Mouse (Mus musculus) bone marrow macrophage, adult 2 months (primary cell): ENCODE results near the gene Cptp. TPM values are rescaled to one million over a fixed set of nuclear protein-coding genes. Genes with fewer than 3 reads are reported as not detected.

Experiments used
- H3K27ac ChIP-seq: 2 replicates; pipeline ENCODE4 v1.5.1; 2012; ENCODE audit warnings: low read depth, low read length; ENCODE audit not compliant: insufficient read depth
- H3K4me1 ChIP-seq: 2 replicates; pipeline ENCODE4 v1.6.1; 2012; ENCODE audit warnings: low read length; ENCODE audit not compliant: control insufficient read depth, insufficient read depth
- H3K4me3 ChIP-seq: 2 replicates; pipeline ENCODE4 v1.5.1; 2012; ENCODE audit warnings: mild to moderate bottlenecking, low read length, moderate library complexity; ENCODE audit not compliant: insufficient read depth
- CTCF ChIP-seq: IDR thresholded peaks from 2 replicates; pipeline ENCODE4 v1.5.1; 2012; ENCODE audit warnings: low read depth, mild to moderate bottlenecking, low read length, moderate library complexity
- POLR2A ChIP-seq: IDR thresholded peaks from 2 replicates; pipeline ENCODE4 v1.6.1; 2012; ENCODE audit warnings: mild to moderate bottlenecking, low read depth, low read length, borderline replicate concordance
- polyA plus RNA-seq: library from polyadenylated mRNA; stranded (reverse); fragments of >200 nt; gene quantifications from 2 replicates; pipeline ENCODE4 v1.2.4, GENCODE M21; 2012; ENCODE audit not compliant: missing spikeins, insufficient read depth, insufficient read length

Gene Cptp
- 11.6 and 13.9 TPM in 2 replicates for polyA plus RNA-seq

DNA sequence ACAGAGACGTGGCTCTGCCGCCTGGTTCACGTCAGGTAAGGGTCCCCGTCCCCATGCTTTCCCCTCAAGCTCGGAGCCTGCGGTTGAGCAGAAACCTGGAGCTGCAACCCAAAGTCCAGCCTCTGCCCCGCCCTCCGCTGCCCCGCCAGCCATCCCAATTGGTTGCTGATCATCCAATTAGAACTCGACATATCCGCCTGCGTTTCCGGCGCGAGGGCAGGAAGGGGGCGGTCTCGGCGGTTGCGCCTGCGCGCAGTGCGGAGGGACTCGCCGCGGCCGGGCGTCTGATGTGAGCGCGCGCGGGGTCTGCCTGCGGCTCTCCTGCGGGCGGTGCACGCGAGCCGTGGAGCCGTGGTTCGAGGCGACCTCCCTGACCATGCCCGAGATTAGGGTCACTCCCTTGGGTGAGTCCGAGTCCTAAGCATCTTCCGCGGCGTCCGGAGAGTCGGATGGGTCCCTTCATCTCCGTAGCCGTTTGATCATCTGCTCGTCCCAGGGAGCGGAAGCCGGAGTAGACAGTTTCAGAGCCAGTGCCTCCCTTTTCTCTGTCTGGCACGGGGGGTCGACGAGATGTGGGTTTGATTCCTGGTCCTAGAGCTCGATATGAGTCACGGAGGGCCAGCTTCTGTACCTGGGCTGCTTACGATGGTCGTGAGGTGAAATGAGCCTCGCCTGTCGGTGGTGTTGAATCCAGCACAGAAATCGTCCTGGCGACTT is at the start of gene Cptp, which contains the start of gene Ints11:
Cptp (minus strand) TSS at position 124 of the 717 bp plus-strand sequence.
Ints11 (plus strand) TSS at position 230 of the 717 bp plus-strand sequence.
- Histone ChIP-seq H3K4me3 (peak within 1 kb of the TSS; percentile 96), H3K4me1 (peaks cover 6% of the 10 kb centered on the region), H3K27ac (0 out of 2 replicates have a peak within 1 kb of the TSS, but pooled peaks have one; percentile 3)
- TF ChIP-seq POLR2A (no peak), CTCF (no peak)

DNA sequence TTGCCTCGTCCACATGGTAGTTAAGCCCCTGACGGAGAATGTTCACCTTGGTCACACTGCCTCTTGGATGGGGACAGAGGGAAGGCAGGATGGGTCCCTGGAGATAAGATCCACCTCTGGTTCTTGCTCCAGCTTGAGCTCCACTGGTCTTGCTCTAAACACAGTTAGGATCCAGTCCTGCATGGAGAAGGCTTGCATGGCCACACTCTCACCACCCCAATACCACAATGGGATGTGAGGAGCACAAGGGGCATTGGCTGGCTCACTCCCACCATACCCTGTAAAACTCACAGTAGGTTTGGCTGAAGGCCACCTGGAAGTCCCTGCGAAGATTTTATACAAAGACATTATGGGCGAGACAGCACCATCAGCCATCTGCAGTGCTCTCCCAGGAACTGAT is 39.5 kb upstream of the Cptp start:
- TF ChIP-seq POLR2A (no peak), CTCF (no peak)
- no peak overlapping the region for H3K27ac ChIP-seq
- no peaks in the 10 kb centered on the region for H3K4me1 ChIP-seq
- no peak overlapping the region for H3K4me3 ChIP-seq

DNA sequence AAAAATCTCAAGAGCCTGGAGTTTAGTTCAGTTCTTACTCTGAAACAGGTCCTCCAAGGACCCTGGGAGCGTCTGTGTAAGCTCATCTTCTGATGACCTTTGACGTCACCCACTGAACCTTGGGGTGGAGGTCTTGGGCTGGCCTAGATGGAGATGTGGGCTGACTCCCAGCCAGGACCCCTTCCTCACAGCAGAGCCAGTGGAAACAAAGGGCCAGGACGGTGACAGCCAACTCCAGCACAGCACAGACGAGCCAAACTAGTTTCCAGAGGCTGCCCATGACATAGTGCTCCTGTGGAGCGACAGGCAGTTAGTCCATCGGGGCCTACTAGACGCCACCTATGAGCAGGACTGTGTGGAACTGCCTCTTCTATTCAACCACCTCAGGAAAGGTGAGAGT is 39.0 kb upstream of the Cptp start:
- Histone ChIP-seq H3K27ac (no peak overlapping the region), H3K4me3 (no peak overlapping the region), H3K4me1 (no peaks in the 10 kb centered on the region)
- no peak for TF ChIP-seq CTCF
- TF ChIP-seq POLR2A: no peak

DNA sequence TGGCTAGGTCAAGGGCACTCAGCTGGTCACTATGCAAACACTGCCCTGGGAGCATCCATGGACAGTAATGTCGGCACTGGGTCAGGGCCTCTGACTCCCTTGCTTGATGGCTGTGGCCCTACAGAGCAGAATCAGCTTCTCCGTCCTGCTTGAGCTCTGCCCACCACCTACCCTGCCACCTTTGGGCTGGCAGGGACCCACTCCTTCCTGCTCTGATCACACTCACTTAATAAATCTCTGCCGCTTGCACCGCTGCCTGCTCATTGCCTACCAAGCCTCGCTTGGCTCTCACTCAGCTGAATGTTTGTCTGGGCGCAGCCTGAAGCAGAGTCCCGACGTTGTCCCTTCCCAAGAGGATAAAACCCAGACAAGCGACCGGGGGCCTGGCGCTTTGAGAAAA is 37.8 kb upstream of the Cptp start:
- Histone ChIP-seq H3K4me3 (no peak overlapping the region), H3K27ac (no peak overlapping the region), H3K4me1 (no peaks in the 10 kb centered on the region)
- TF ChIP-seq CTCF (no peak), POLR2A (no peak)

DNA sequence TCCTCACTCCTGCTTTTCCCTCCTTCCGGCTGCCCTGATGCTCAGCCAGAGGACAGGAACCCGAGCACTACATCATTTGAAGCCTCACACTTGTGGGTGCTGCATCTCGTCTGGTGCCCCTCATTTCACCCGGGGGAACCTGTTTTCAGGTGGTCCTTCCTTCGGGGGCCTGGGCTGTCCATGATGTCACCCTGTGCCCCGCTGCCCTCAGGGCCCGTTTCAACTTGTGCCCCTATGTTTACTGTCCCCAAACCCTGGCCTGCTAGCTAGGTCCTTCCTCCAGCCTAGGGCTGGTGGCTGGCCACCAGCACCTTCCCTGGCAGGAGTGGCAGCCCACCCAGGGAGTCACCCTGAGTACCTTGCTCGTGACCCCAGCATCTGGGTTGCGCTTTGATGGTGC is 36.9 kb upstream of the Cptp start:
- H3K27ac ChIP-seq: no peak overlapping the region
- TF ChIP-seq CTCF: no peak
- H3K4me3 ChIP-seq: no peak overlapping the region

DNA sequence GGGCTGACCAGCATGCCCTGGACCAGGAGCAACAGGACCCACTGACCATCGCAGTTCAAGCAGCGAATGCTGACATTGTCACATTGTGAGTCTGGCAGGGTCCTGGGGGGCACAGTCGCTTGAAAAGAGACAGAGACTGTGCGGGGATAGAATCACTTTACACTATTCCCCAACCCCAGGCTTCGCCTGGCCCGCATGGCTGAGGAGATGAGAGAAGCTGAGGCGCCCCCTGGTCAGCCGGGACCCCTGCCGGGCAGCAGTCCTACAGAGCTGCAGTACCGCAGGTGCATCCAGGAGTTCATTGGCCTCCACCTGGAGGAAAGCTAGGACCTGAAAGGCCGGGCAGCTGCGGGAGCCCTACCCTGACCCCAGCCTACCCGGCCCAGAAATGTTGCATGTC is 36.4 kb upstream of the Cptp start:
- Histone ChIP-seq H3K27ac (no peak overlapping the region), H3K4me1 (peaks cover 3% of the 10 kb centered on the region; the same call in 1 of the 2 replicates), H3K4me3 (no peak overlapping the region)
- TF ChIP-seq CTCF: no peak
- no peak for TF ChIP-seq POLR2A

More for the DNA sequence above, 36.9 kb upstream of the Cptp start:
- H3K4me1 ChIP-seq: peaks cover under 1% of the 10 kb centered on the region; the same call in 1 of the 2 replicates

DNA sequence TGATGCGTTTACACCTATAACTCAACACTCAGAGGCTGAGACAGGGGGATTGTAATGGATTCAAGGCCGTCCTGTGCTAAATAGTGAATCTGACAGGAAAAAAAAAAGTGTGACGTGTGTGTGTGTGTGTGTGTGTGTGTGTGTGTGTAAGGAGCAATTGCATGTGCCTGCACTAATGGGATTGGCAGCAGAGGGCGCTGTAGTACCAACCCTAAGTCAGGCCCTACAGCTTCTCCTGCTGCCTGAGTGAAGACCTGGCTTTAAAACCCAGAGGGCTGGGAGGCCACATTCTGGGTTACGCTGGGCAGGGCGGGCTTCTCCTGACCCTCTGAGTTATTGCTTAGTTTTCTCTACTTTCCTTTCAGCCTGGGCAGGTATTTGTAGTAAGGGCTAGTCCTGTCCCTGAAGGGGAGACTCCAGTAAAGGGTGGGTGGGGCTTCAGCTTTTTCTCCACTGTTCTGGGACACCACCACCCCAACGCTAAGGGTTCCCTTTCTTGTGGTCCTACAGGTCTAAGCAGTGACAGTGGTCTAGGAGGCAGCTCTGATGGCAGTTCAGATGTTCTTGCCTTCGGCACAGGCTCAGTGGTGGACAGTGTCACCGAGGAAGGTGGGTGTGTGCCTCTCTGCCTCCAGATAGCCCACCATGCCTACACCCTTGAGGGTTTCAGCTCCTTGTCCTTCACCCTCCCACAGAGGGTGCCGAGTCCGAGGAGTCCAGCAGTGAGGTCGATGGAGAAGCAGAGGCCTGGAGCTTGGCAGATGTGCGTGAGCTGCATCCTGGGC is 35.3 kb upstream of the Cptp start:
- Histone ChIP-seq H3K4me1 (peaks cover 3% of the 10 kb centered on the region; the same call in 1 of the 2 replicates), H3K27ac (no peak overlapping the region), H3K4me3 (no peak overlapping the region)
- no peak for TF ChIP-seq POLR2A
- TF ChIP-seq CTCF: no peak

DNA sequence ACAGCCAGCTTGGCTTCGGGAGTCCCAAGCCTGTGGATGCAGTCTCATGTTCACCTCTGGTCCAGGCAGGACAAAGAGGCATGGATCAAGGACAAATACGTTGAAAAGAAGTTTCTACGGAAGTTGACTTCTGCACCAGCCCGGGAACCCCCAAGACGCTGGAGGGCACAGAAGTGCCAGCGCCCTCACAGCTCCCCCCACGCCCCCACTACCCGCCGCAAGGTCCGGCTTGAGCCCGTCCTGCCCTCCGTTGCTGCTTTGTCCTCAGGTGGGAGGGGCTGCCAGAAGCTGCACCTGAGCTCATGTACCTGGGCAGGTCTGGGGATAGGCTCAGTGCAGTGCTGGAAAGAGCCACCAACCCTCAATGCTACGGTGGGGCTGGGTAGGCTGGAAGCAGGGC is 34.0 kb upstream of the Cptp start:
- H3K4me1 ChIP-seq: peaks cover 3% of the 10 kb centered on the region; the same call in 1 of the 2 replicates
- TF ChIP-seq CTCF (no peak), POLR2A (no peak)
- H3K27ac ChIP-seq: no peak overlapping the region
- H3K4me3 ChIP-seq: no peak overlapping the region

DNA sequence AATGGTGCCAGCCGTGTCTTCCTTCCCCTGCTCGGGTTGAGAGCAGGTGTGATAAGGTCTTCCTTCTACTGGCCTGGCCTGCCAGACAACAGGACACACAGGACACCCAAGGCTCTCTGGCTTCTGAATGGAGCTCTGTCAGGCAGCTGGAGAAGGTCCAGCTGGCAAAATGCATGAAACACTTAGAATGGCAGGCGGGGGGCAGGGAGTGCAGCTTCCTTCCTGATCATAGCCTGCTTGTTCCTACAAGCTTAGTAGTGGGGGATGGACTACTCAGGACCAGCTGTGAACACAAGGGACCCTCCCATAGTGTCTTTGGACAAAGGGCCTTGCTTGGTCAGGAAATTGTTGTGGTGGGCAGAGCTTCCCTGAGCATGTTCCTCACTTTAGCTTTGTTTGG is 32.0 kb upstream of the Cptp start:
- TF ChIP-seq POLR2A (no peak), CTCF (no peak)
- Histone ChIP-seq H3K4me3 (no peak overlapping the region), H3K4me1 (peaks cover 3% of the 10 kb centered on the region; the same call in 1 of the 2 replicates)

DNA sequence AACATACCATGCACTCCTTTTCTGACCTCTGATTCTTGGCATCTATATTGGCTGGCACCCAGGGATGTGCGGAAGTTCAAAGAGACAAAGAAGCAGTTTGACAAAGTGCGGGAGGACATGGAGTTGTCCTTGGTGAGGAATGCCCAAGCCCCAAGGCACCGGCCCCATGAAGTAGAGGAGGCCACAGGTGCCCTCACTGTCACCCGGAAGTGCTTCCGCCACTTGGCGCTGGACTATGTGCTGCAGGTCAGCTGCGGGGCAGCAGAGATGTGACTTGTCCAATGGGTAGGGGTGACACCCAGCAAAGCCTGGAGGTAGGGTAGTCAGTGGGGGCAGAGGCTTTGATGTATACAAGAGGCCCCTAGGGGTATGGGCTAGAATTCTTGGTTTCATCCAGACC is 30.1 kb upstream of the Cptp start:
- peaks cover 21% of the 10 kb centered on the region for H3K4me1 ChIP-seq
- H3K27ac ChIP-seq: no peak overlapping the region
- TF ChIP-seq CTCF: no peak
- no peak for TF ChIP-seq POLR2A
- H3K4me3 ChIP-seq: no peak overlapping the region

More for the DNA sequence above, 32.0 kb upstream of the Cptp start:
- no peak overlapping the region for H3K27ac ChIP-seq
